ENCODE assay signal across 9 mouse cellular contexts in the genomic region with DNA sequence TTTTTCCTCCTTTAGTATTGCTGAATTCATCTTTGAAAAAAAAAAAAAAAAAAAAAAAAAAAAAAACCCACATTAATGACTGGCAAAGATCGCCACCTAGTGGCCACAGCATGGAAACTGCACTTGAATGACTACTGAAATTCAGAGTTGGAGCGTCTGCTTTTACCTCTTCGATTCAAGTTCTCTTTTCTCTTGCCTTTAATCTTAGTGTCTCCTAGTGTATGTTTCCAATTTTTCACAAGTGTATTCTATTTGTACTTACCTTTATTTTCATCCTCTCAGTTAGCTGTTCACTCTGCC.
DNase-seq lines count a peak whose midpoint lies in the region; ATAC-seq and TF ChIP-seq lines count a peak whose summit lies in the region.
"Had no signal": no experiment of that assay in that cellular context is flagged by ENCODE, and none has a peak within 500 bp of the region (broad histone marks: within the 10 kb centered on the region; RNA-seq: fewer than 3 reads in every experiment).

No protein-coding gene starts in this region.

- H3K27ac ChIP-seq in forebrain, embryonic 14.5 days (ENCODE audit: low read depth, low read length) = no peak overlapping the region
- no peak overlapping the region for H3K27ac ChIP-seq in forebrain, embryonic 12.5 days
- no peak overlapping the region for H3K27ac ChIP-seq in liver, embryonic 11.5 days (ENCODE audit: low read depth, low read length)
- H3K27ac ChIP-seq: neural tube, embryonic 13.5 days had no signal

- TF ChIP-seq CTCF in G1E (IDR thresholded peaks at IDR 0.05; ENCODE audit: low read depth, low read length) = peak; percentile 53; the same call in 1 of the 2 replicates

- H3K9me3 ChIP-seq in forebrain, embryonic 14.5 days (replicated peaks; ENCODE audit: control insufficient read depth, low read length) = no peaks in the 10 kb centered on the region
- H3K9me3 ChIP-seq in forebrain, embryonic 12.5 days = no peaks in the 10 kb centered on the region
- no peaks in the 10 kb centered on the region for H3K9me3 ChIP-seq in liver, embryonic 11.5 days (ENCODE audit: control insufficient read depth, low read length)
- H3K9me3 ChIP-seq in G1E (replicated peaks) = no peaks in the 10 kb centered on the region
- H3K9me3 ChIP-seq: neural tube, embryonic 13.5 days had no signal

- ATAC-seq in forebrain, embryonic 14.5 days = 0 out of 2 replicates have a peak, but pooled peaks have one; percentile 32
- no peak for ATAC-seq in forebrain, embryonic 12.5 days (ENCODE audit: low FRiP score)
- ATAC-seq in liver, embryonic 11.5 days (replicated peaks; ENCODE audit: low FRiP score) = no peak
- ATAC-seq in G1E (ENCODE audit: extremely low read depth, insufficient number of reproducible peaks, low FRiP score, poor library complexity, severe bottlenecking) = no peak
- no peak for ATAC-seq in erythroid progenitor cell, adult 5-6 weeks (replicated peaks; ENCODE audit: low FRiP score, poor library complexity, severe bottlenecking)

- H3K9ac ChIP-seq in forebrain, embryonic 14.5 days (ENCODE audit: low read length) = no peak overlapping the region
- H3K9ac ChIP-seq in forebrain, embryonic 12.5 days = no peak overlapping the region
- no peak overlapping the region for H3K9ac ChIP-seq in liver, embryonic 11.5 days (ENCODE audit: low read depth, low read length)
- H3K9ac ChIP-seq: neural tube, embryonic 13.5 days had no signal

- H3K27me3 ChIP-seq in forebrain, embryonic 14.5 days (replicated peaks; ENCODE audit: control insufficient read depth, insufficient read depth, low read length) = no peaks in the 10 kb centered on the region
- H3K27me3 ChIP-seq in forebrain, embryonic 12.5 days = peaks cover 7% of the 10 kb centered on the region
- no peaks in the 10 kb centered on the region for H3K27me3 ChIP-seq in liver, embryonic 11.5 days (replicated peaks; ENCODE audit: control insufficient read depth, insufficient read depth, low read length)
- H3K27me3 ChIP-seq in G1E (ENCODE audit: insufficient read depth, low read length) = no peaks in the 10 kb centered on the region

- H3K4me2 ChIP-seq in forebrain, embryonic 14.5 days (ENCODE audit: low read length) = no peak overlapping the region
- H3K4me2 ChIP-seq in forebrain, embryonic 12.5 days = no peak overlapping the region
- no peak overlapping the region for H3K4me2 ChIP-seq in liver, embryonic 11.5 days
- H3K4me2 ChIP-seq: neural tube, embryonic 13.5 days had no signal

- DNase-seq in forebrain, embryonic 14.5 days (ENCODE audit: low spot score) = peak; percentile 79
- peak; percentile 44 for DNase-seq in liver
- DNase-seq in liver, embryonic 11.5 days (ENCODE audit: low spot score) = no peak
- DNase-seq in G1E (ENCODE audit: low spot score) = no peak
- DNase-seq in embryo, embryonic 11.5 days (ENCODE audit: low read depth, low spot score) = peak; percentile 54
- peak; percentile 57 for DNase-seq in mesoderm, embryonic 11.5 days (ENCODE audit: low read depth, low spot score)

- 29% methylated on average over 3 of the region's 3 CpGs for WGBS in forebrain, embryonic 14.5 days
- WGBS in forebrain, embryonic 12.5 days = 26% methylated on average over 3 of the region's 3 CpGs
- WGBS in liver, embryonic 11.5 days = 19% methylated on average over 3 of the region's 3 CpGs

- no peak overlapping the region for H3K4me3 ChIP-seq in forebrain, embryonic 14.5 days (ENCODE audit: low read depth, low read length)
- no peak overlapping the region for H3K4me3 ChIP-seq in forebrain, embryonic 12.5 days (replicated peaks)
- H3K4me3 ChIP-seq in liver, embryonic 11.5 days (ENCODE audit: low read depth, low read length) = no peak overlapping the region
- H3K4me3 ChIP-seq in G1E (ENCODE audit: low read depth, low read length) = no peak overlapping the region
- H3K4me3 ChIP-seq: neural tube, embryonic 13.5 days had no signal

- H3K36me3 ChIP-seq in forebrain, embryonic 14.5 days (ENCODE audit: control insufficient read depth, insufficient read depth, low read length) = no peaks in the 10 kb centered on the region
- H3K36me3 ChIP-seq in forebrain, embryonic 12.5 days (replicated peaks) = no peaks in the 10 kb centered on the region
- no peaks in the 10 kb centered on the region for H3K36me3 ChIP-seq in liver, embryonic 11.5 days (ENCODE audit: control insufficient read depth, insufficient read depth, low read length)
- H3K36me3 ChIP-seq in G1E (replicated peaks) = no peaks in the 10 kb centered on the region
- H3K36me3 ChIP-seq: neural tube, embryonic 13.5 days had no signal

- no peaks in the 10 kb centered on the region for H3K4me1 ChIP-seq in forebrain, embryonic 14.5 days (ENCODE audit: control insufficient read depth, insufficient read depth, low read length)
- H3K4me1 ChIP-seq in forebrain, embryonic 12.5 days = 0 out of 2 replicates have a peak, but pooled peaks cover 3% of the 10 kb centered on the region
- no peaks in the 10 kb centered on the region for H3K4me1 ChIP-seq in liver, embryonic 11.5 days (replicated peaks; ENCODE audit: control insufficient read depth, insufficient read depth, low read length)
- no peaks in the 10 kb centered on the region for H3K4me1 ChIP-seq in G1E (ENCODE audit: insufficient read depth, low read depth, low read length)
- H3K4me1 ChIP-seq: neural tube, embryonic 13.5 days had no signal

Comparison
In these comparisons a context has a peak if more than half of its experiments do, and no peak if none do; other contexts are left out.
1. DNase-seq: peak in forebrain, embryonic 14.5 days (single experiment), liver (single experiment), embryo, embryonic 11.5 days (single experiment) and mesoderm, embryonic 11.5 days (single experiment); none in liver, embryonic 11.5 days (single experiment) and G1E (single experiment).